Mouse (Mus musculus): ENCODE data around the gene Tmem212.

The Tmem212 gene

DNA sequence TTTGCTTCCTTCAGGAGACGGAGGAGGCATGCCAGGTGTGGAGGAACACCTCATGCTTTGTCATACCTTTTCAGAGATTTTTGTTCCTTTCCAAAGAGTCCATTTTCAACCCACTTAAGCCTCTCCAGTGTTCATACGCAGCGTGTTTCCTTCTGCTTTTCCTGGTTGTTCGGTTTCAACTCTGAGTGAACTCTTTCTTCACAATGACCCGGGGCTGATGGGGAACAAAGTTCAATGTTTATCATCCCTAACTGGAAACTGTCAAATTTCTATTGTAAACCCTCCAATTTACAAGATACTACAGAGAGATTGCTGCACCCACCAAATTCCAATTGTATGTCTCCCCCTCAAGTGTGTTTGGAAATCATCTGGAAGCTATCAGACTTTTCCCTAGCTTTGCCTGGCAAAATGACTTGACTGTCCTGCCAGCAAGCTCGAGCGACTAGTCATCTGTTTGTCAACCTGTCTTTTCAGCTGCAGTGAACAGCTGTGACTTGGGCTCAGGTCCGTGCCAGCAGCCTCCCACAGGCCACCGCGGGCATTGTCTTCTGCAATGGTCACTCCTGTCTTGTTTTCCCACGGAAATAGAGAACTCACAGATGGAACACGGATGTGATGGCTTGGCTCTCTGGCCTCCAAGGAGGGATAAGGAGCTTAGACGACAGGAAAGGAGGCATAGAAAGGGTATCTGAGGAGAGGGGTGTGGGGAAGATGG is 3.0 kb upstream of the Tmem212 start:
- DNase-seq (ENCODE audit: low spot score in 2 of 2), result no peak

DNA sequence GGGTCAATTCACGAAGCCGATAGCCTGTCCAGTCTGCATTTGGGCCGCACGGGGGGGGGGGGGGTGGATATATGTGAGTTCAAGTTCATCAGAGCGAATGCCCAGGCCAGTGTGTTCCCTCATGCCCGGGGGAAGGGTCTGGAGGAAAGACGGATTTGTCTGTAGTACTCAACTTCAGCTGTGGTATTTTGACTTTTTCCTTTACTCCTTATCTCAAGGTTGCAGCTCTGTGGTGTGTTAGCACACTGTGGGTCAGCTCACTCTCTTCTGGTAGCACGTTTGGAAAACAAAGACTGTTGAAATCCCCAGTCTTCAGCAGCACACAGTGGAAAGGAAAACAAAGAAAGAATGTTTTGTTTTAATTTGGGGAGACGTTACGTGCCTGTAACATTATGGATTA is 2.0 kb upstream of the Tmem212 start:
- DNase-seq (ENCODE audit: low spot score in 2 of 2), result no peak

- DNase-seq (ENCODE audit: low spot score in 2 of 2), result no peak
Measured at GRCm38 (mm10) chr3:27886578-27886977, 9.6 kb downstream of the Tmem212 start.

DNA sequence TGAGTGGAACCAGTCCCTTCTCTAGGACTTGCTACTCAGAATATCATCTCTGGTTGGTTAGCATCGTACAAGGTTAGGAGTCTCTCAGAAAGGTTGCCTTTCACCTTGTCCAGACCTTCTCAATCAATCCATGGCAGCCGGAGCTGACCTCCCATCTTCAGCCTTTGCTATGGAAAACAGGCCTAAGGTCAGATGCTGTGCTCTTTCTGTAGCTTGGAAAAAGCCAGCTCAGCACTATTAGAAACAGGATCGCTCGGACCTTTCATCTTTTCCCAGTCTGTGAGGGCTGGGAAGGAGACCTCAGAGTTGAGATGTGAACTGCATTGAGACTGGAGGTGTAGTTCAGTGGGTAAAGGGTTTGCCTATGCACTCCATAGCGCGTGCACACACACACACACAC is 10.6 kb downstream of the Tmem212 start:
- DNase-seq (ENCODE audit: low spot score in 2 of 2), result no peak

GRCm38 (mm10) chr3:27881897-27882835 is 14.0 kb downstream of the Tmem212 start:
- DNase-seq (ENCODE audit: low spot score in 2 of 2), result no peak

GRCm38 (mm10) chr3:27878854-27879610 is 17.1 kb downstream of the Tmem212 start:
- no peak for DNase-seq (ENCODE audit: low spot score in 2 of 2)

DNA sequence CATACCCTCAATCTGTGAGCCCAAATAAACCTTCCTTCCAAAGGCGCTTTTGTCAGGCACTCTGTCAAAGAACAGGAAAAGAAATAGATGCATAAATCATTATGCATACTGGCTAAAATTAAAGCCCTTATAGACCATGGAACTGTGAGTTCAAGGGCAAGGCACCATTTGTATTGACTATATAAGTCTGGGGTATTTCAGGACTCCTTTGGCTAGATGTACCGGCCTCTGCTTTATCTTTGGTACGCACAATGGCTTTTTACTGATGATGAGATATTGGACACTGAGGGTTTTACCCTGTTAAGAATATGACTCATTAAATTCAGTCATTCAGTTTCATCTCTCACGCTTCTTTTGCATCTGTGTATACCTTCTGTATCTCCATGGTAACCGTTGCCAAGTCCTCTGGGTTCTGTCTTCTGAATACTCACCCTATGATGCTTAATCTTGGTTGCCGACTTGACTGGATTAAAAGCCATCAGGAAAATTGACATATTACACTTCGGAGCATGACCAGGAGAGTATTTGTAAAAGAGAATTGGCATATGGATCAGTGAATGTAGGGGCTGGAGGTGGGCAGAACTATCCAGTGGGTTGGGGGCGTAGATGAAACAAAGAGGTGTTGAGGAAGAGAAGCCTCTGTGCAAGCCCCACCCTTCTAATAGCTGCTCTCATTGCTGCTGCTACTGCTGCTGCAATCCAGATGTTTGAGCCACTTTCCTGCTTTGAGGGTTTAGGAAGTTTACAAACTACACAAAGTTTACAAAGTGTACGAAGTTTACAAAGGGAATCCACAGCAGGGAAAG is 22.7 kb downstream of the Tmem212 start:
- DNase-seq (ENCODE audit: low spot score in 2 of 2), result no peak

DNA sequence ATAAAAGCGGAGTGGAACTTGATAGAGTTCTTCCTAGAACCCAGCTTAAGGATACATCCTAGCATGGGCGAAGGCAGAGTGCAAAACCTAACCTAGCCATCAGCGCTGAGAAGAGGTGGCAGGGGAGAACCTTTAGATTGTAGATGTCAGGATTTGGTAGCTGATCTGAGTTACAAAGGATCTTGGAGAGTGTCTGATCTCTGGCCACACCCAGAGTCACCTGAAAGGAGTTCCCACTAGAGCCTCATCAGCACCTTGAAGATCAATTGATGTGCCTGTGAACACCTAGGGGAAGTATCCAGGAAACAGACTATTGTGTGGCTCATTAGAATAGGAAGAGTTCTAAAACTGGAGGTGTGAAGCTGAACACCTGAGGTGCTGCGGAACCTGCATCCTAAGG is 23.7 kb downstream of the Tmem212 start:
- DNase-seq (ENCODE audit: low spot score in 2 of 2), result no peak

DNA sequence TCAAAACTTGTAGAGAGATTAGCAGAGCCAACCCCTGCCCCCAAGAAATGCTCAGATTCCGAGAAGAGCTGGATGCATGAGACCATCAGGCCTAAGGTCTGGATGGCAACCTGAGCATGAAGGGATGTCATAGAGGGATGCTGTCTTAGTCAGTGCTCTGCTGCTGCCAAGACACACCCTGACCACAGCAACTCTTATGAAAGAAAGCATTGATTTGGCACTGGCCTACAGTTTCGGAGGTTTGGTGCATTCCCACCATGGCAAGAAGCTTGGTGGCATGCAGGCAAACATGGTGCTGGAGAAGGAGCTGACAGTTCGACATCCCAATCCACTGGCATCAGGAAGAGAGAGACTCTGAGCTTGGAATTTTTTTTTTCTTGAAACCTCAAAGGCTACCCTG is 24.3 kb downstream of the Tmem212 start:
- DNase-seq (ENCODE audit: low spot score in 2 of 2), result no peak

- no peak for DNase-seq (ENCODE audit: low spot score in 2 of 2)
Measured at GRCm38 (mm10) chr3:27871371-27871770, 24.8 kb downstream of the Tmem212 start.

- no peak for DNase-seq (ENCODE audit: low spot score in 2 of 2)
Measured at GRCm38 (mm10) chr3:27868681-27869080, 27.5 kb downstream of the Tmem212 start.

GRCm38 (mm10) chr3:27867731-27868130 is 28.4 kb downstream of the Tmem212 start:
- DNase-seq (ENCODE audit: low spot score in 2 of 2), result no peak

DNA sequence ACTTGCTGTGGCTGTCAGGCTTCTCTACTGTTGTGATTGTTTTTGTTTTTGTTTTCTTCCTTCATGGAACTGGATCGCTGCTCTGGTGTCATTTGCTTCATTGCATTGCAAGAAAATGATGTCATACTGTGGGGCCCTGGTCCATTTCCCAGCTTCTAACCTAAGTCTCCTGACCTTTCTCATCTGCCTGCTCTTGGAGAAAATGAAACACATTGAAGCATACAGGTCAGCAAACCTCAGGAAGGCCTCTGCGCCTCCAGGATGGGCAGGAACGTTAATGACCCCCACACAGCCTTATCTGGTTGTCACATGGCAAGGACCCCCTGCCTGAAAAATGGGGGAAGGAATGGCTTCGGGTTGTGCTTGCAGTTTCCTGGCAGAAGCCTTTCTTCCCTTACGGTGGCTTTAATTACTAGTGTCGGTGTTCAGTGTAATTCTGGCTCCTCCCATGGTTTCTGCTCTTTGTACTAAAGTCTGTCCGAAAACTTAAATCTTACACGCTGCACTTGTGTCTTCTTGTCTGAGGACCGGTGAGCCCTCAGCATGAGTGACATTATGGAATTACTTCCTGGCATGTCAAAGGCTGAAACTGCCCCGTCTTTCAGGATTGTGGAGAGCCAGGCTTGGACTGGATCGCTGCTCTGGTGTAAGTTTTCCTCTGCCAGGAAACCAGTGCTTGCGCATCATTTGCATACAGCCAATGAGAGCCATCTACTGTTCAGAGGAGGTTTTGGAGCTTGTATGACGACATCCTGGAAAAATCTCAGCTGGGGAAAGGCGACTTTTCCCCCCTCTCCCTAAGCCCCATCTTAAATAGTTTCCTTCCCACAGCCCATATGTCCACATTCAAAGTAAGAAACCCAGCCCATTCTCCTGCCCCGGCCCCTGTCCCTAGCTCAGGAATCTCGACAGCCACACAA is 33.1 kb downstream of the Tmem212 start:
- no peak for DNase-seq (ENCODE audit: low spot score in 2 of 2)

- no peak for DNase-seq (ENCODE audit: low spot score in 2 of 2)
Measured at GRCm38 (mm10) chr3:27861601-27862000, 34.6 kb downstream of the Tmem212 start.

- DNase-seq (ENCODE audit: low spot score in 2 of 2), result no peak
Measured at GRCm38 (mm10) chr3:27861086-27861485, 35.1 kb downstream of the Tmem212 start.

GRCm38 (mm10) chr3:27859161-27859561 is 37.0 kb downstream of the Tmem212 start:
- DNase-seq (ENCODE audit: low spot score in 2 of 2), result no peak

DNA sequence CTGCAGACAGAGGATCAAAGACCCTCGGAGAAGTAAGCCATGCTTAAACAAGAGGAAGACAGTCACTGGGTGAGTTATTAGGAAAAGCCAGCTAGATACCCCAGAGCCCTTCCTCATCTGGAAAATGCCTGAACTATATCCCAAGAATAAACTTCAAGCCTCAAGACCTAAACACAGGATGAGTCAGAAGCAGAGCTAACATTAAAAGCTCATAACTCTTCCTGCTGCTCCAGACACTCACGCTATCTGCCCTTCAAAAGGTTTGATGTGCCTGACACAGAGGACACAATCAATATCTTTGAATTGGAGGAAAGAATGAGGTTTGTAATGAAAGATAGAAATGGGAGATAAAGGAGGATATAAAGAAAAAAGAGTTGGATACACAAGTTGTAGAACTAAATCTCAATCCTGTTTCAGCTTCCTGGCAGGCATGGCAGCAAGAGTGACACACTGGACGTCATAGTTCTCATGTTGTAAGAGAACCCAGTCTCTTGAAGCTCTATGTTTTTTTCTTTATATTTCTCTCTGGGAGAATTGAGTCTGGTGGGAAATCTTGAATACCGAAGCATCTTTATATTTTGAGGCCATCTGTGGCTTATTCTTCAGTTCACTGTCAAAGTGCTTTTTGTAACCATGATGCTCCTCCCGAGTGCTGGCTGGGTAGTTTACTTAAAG is 37.6 kb downstream of the Tmem212 start:
- DNase-seq (ENCODE audit: low spot score in 2 of 2), result no peak

- no peak for DNase-seq (ENCODE audit: low spot score in 2 of 2)
Measured at GRCm38 (mm10) chr3:27856288-27856687, 39.9 kb downstream of the Tmem212 start.

DNA sequence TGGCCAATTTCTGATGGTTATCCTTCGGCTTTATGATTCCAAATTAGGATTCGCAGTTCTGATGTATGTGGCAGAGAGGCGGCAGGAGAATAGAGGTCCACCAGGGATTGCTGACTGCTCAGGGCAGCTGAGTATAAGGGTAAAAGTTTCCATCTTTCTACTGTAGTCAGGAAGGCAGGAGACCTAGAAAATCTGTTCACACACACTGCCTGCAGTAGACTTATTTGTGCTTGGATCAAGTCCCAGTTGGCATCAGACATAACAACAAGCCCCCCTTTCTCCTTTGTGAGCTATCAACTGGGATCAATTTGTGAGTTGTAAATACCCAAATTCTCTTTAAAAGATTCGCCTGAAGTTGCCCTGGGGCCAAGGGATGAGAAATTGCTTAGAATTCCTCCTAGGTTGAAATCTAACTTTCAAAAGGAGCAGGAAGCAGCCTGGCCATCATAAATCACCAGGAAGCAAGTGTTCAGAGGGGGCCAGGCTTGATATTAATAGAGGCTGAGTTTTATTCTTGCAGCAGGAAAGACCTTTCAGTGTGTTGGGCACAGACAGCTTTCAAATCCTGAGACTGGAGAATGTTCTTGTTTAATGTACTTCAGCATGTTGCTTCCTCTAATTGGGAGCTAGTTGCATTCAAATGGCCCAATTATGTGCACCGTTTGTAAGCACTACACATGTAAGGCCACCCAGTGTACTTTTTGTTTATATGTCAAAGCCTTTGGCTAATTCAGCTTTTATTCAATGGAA is 41.6 kb downstream of the Tmem212 start:
- DNase-seq (ENCODE audit: low spot score in 2 of 2), result no peak
